8 mouse cellular contexts compared by ENCODE assay signal in genomic region chr10:18329096-18330038, GRCm38 (mm10). TPM values are rescaled to one million over a fixed set of nuclear protein-coding genes. Genes with fewer than 3 reads are reported as not detected.
DNase-seq lines count a peak whose midpoint lies in the region; ATAC-seq and TF ChIP-seq lines count a peak whose summit lies in the region.

No protein-coding gene starts in this region.

- no peaks in the 10 kb centered on the region for H3K36me3 ChIP-seq in hindbrain, embryonic 14.5 days (replicated peaks; ENCODE audit: control insufficient read depth, insufficient read depth)
- no peaks in the 10 kb centered on the region for H3K36me3 ChIP-seq in liver, adult 2 months (ENCODE audit: control insufficient read depth, insufficient read depth, low read length)
- H3K36me3 ChIP-seq in neural tube, embryonic 12.5 days: no peaks in the 10 kb centered on the region

- no peak for TF ChIP-seq CTCF in layer of hippocampus, adult 2 months (conservative IDR thresholded peaks at IDR 0.05)
- no peak for TF ChIP-seq CTCF in liver, adult 2 months (IDR thresholded peaks at IDR 0.05; ENCODE audit: low read depth, low read length)

- peak overlapping the region; percentile 51 for H3K4me2 ChIP-seq in hindbrain, embryonic 14.5 days (replicated peaks)
- H3K4me2 ChIP-seq in neural tube, embryonic 12.5 days (replicated peaks): peak overlapping the region; percentile 71

- H3K27me3 ChIP-seq in hindbrain, embryonic 14.5 days (ENCODE audit: control insufficient read depth, insufficient read depth, low read length): no peaks in the 10 kb centered on the region
- no peaks in the 10 kb centered on the region for H3K27me3 ChIP-seq in liver, adult 2 months (ENCODE audit: control insufficient read depth, insufficient read depth, low read length)
- H3K27me3 ChIP-seq in neural tube, embryonic 12.5 days (replicated peaks): no peaks in the 10 kb centered on the region

- peak; percentile 59 for ATAC-seq in hindbrain, embryonic 14.5 days (ENCODE audit: low FRiP score)
- peak; percentile 74 for ATAC-seq in neural tube, embryonic 12.5 days (ENCODE audit: low FRiP score, low read depth)

- DNase-seq in layer of hippocampus, adult 2 months (ENCODE audit: low spot score in 2 of 2): no peak
- DNase-seq in layer of hippocampus, adult 9-11 months: no peak
- DNase-seq in cerebellum, adult 9-10 months: peak; percentile 10
- DNase-seq in gastrocnemius, adult 8-10 months (ENCODE audit: low spot score in 2 of 2): peak; percentile 11 to 15
- DNase-seq in hindbrain, embryonic 14.5 days (ENCODE audit: low spot score): peak; percentile 42
- no peak for DNase-seq in liver, adult 2 months (ENCODE audit: extremely low read depth, low read depth, low spot score)
- DNase-seq in spleen, postnatal 14 days (ENCODE audit: low spot score in 2 of 2): no peak

- peaks cover 12% of the 10 kb centered on the region; the same call in 1 of the 2 replicates for H3K79me2 ChIP-seq in liver, adult 2 months (ENCODE audit: control insufficient read depth, insufficient read depth, low read length)

- peaks cover 8% of the 10 kb centered on the region for H3K4me1 ChIP-seq in hindbrain, embryonic 14.5 days (replicated peaks; ENCODE audit: control insufficient read depth, insufficient read depth, low read length)
- peaks cover 2% of the 10 kb centered on the region; the same call in 1 of the 2 replicates for H3K4me1 ChIP-seq in liver, adult 2 months (ENCODE audit: control insufficient read depth, insufficient read depth, low read length)
- peaks cover 18% of the 10 kb centered on the region for H3K4me1 ChIP-seq in neural tube, embryonic 12.5 days

- no peaks in the 10 kb centered on the region for H3K9me3 ChIP-seq in hindbrain, embryonic 14.5 days (ENCODE audit: control insufficient read depth, low read length)
- no peaks in the 10 kb centered on the region for H3K9me3 ChIP-seq in neural tube, embryonic 12.5 days

- no peak for TF ChIP-seq POLR2A in liver, adult 2 months (IDR thresholded peaks at IDR 0.05; ENCODE audit: extremely low read depth, insufficient read depth, low read length)

- H3K9ac ChIP-seq in hindbrain, embryonic 14.5 days: peak overlapping the region; percentile 48
- H3K9ac ChIP-seq in liver, adult 2 months (ENCODE audit: low read depth, low read length): no peak overlapping the region
- H3K9ac ChIP-seq in neural tube, embryonic 12.5 days: peak overlapping the region; percentile 61

- WGBS in hindbrain, embryonic 14.5 days: 3% methylated on average over 23 of the region's 23 CpGs
- WGBS in liver, adult 2 months: 19% methylated on average over 23 of the region's 23 CpGs
- WGBS in neural tube, embryonic 12.5 days: 4% methylated on average over 21 of the region's 23 CpGs

- H3K4me3 ChIP-seq in layer of hippocampus, adult 2 months: peak overlapping the region; percentile 28
- peak overlapping the region; percentile 28 for H3K4me3 ChIP-seq in hindbrain, embryonic 14.5 days (replicated peaks; ENCODE audit: low read length)
- H3K4me3 ChIP-seq in liver, adult 2 months (ENCODE audit: insufficient read depth, low read depth, low read length): peak overlapping the region; percentile 23; the same call in 1 of the 2 replicates
- peak overlapping the region; percentile 30 for H3K4me3 ChIP-seq in neural tube, embryonic 12.5 days

- H3K27ac ChIP-seq in layer of hippocampus, adult 2 months: peak overlapping the region; percentile 71
- H3K27ac ChIP-seq in hindbrain, embryonic 14.5 days: peak overlapping the region; percentile 69
- no peak overlapping the region for H3K27ac ChIP-seq in liver, adult 2 months (replicated peaks; ENCODE audit: insufficient read depth, low read depth, low read length)
- no peak overlapping the region for H3K27ac ChIP-seq in neural tube, embryonic 12.5 days

RNA-seq across cellular contexts. Expression of gene Nhsl1, which starts 10.6 kb away (rescaled TPM):
- total RNA-seq in layer of hippocampus, adult 2 months (2021): 10 to 100 TPM; 47.5 to 51.6 TPM
- total RNA-seq in gastrocnemius, adult 8-10 months (2022): 1 to 10 TPM; 5.9 to 7.1 (median 6.4) TPM
- 17.7 and 17.8 TPM in 2 replicates for polyA plus RNA-seq in hindbrain, embryonic 14.5 days (2014; fragmentation: Nextera tagmentation; extraction: Ambion mirVana)
- total RNA-seq in liver, adult 2 months (2014; rRNA removed): 2.8 and 5.0 TPM in 2 replicates
- polyA plus RNA-seq in liver, adult 2 months (2012; rRNA removed): 1.5 and 2.6 TPM in 2 replicates
- 18.9 and 20.3 TPM in 2 replicates for polyA plus RNA-seq in neural tube, embryonic 12.5 days (2016; fragmentation: Nextera tagmentation; extraction: Ambion mirVana)

Comparison
In these comparisons a context has a peak if more than half of its experiments do, and no peak if none do; other contexts are left out.
1. DNase-seq: peak in cerebellum, adult 9-10 months (single experiment), gastrocnemius, adult 8-10 months (2 of 2) and hindbrain, embryonic 14.5 days (single experiment); none in layer of hippocampus, adult 2 months (0 of 2), layer of hippocampus, adult 9-11 months (single experiment), liver, adult 2 months (single experiment) and spleen, postnatal 14 days (0 of 2).
2. H3K27ac ChIP-seq: peak in layer of hippocampus, adult 2 months (single experiment) and hindbrain, embryonic 14.5 days (single experiment); none in liver, adult 2 months (single experiment) and neural tube, embryonic 12.5 days (single experiment).
3. Peak in every context shown above with its lines, with median percentiles within 50 percentile points of each other: H3K4me3 ChIP-seq.